ENCODE assay signal across 19 mouse cellular contexts in the genomic region with DNA sequence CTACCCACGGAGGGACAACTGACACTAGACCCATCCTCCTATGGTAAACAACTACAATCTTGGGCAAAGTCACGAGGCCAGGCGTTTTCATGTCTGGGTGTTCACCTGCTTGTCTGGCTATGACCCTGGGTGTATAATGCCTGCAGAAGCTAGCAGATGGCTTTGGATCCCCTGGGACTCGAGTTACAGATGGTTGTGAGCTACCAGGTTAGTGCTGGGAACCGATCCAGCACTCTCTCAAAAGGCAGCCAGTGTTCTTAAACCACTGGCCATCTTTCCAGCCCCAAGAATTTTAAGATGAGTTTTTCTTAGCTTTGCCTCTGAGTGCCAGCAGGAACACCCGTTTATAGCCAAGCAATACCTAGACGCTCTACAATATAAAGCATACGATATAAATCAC. TPM values are rescaled to one million over a fixed set of nuclear protein-coding genes. Genes with fewer than 3 reads are reported as not detected.
DNase-seq lines count a peak whose midpoint lies in the region; ATAC-seq and TF ChIP-seq lines count a peak whose summit lies in the region.
"Had no signal": no experiment of that assay in that cellular context is flagged by ENCODE, and none has a peak within 500 bp of the region (broad histone marks: within the 10 kb centered on the region; RNA-seq: fewer than 3 reads in every experiment).

No protein-coding gene starts in this region.

- peak; percentile 5 for DNase-seq in cerebellum, adult 8-10 months
- no peak for DNase-seq in cerebellum, adult 11-12 months
- DNase-seq in cerebellum, postnatal 14 days, result peak; percentile 23 to 36
- DNase-seq in cerebellum, adult 2 months, result no peak
- DNase-seq in midbrain, embryonic 11.5 days (ENCODE audit: low spot score, missing footprints), result peak; percentile 23
- no peak for DNase-seq in midbrain, embryonic 10.5 days (ENCODE audit: low spot score)
- DNase-seq: adrenal gland, postnatal 10 days; adrenal gland, postnatal 36 days; cerebellum, adult 9-10 months; heart, adult 11 months; kidney, adult 2 months had no signal

- no peak for TF ChIP-seq CTCF in cerebellum, adult 2 months (IDR thresholded peaks at IDR 0.05; ENCODE audit: borderline replicate concordance, insufficient read depth, low read depth, low read length)

- no peak overlapping the region for H3K27ac ChIP-seq in cerebellum, adult 2 months (ENCODE audit: insufficient read depth, low read length)
- H3K27ac ChIP-seq in midbrain, embryonic 11.5 days (ENCODE audit: low read depth, low read length), result no peak overlapping the region
- H3K27ac ChIP-seq in midbrain, embryonic 10.5 days (replicated peaks), result no peak overlapping the region
- H3K27ac ChIP-seq: forebrain, embryonic 10.5 days; forebrain, embryonic 13.5 days; hindbrain, embryonic 12.5 days; hindbrain, embryonic 15.5 days had no signal

- no peak for TF ChIP-seq POLR2A in cerebellum, adult 2 months (IDR thresholded peaks at IDR 0.05; ENCODE audit: borderline replicate concordance, insufficient read depth, low read length)

- H3K4me3 ChIP-seq in cerebellum, adult 2 months (replicated peaks; ENCODE audit: insufficient read depth, low read depth, low read length), result no peak overlapping the region
- H3K4me3 ChIP-seq in midbrain, embryonic 11.5 days (ENCODE audit: low read depth, low read length), result no peak overlapping the region
- no peak overlapping the region for H3K4me3 ChIP-seq in midbrain, embryonic 10.5 days
- H3K4me3 ChIP-seq: forebrain, embryonic 10.5 days; forebrain, embryonic 13.5 days; hindbrain, embryonic 12.5 days; hindbrain, embryonic 15.5 days had no signal

- ATAC-seq in midbrain, embryonic 11.5 days (ENCODE audit: low FRiP score), result no peak
- ATAC-seq: forebrain, embryonic 13.5 days; forebrain, embryonic 16.5 days; intestine, postnatal 0 days; Patski had no signal

- H3K27me3 ChIP-seq in cerebellum, adult 2 months (ENCODE audit: control insufficient read depth, insufficient read depth, low read length), result no peaks in the 10 kb centered on the region
- no peaks in the 10 kb centered on the region for H3K27me3 ChIP-seq in midbrain, embryonic 11.5 days (ENCODE audit: control insufficient read depth, insufficient read depth, low read length)
- no peaks in the 10 kb centered on the region for H3K27me3 ChIP-seq in midbrain, embryonic 10.5 days (ENCODE audit: low read depth, poor library complexity, severe bottlenecking)
- H3K27me3 ChIP-seq: forebrain, embryonic 13.5 days; hindbrain, embryonic 12.5 days; hindbrain, embryonic 15.5 days; Patski had no signal

- no peaks in the 10 kb centered on the region for H3K4me1 ChIP-seq in cerebellum, adult 2 months (ENCODE audit: control insufficient read depth, insufficient read depth, low read length)
- H3K4me1 ChIP-seq in midbrain, embryonic 11.5 days (ENCODE audit: control insufficient read depth, insufficient read depth, low read length), result no peaks in the 10 kb centered on the region
- peaks cover 8% of the 10 kb centered on the region for H3K4me1 ChIP-seq in midbrain, embryonic 10.5 days
- H3K4me1 ChIP-seq: hindbrain, embryonic 15.5 days had no signal

- H3K9me3 ChIP-seq in midbrain, embryonic 11.5 days (ENCODE audit: control insufficient read depth, low read length), result peaks cover 3% of the 10 kb centered on the region; the same call in 1 of the 2 replicates
- H3K9me3 ChIP-seq in midbrain, embryonic 10.5 days (replicated peaks), result no peaks in the 10 kb centered on the region
- H3K9me3 ChIP-seq: hindbrain, embryonic 15.5 days had no signal

- no peak overlapping the region for H3K9ac ChIP-seq in midbrain, embryonic 11.5 days (ENCODE audit: low read length)
- H3K9ac ChIP-seq: forebrain, embryonic 13.5 days; hindbrain, embryonic 12.5 days; hindbrain, embryonic 15.5 days had no signal

- WGBS in cerebellum, adult 2 months, result 43% methylated on average over 8 of the region's 8 CpGs
- WGBS in midbrain, embryonic 11.5 days, result 90% methylated on average over 8 of the region's 8 CpGs
- 92% methylated on average over 8 of the region's 8 CpGs for WGBS in midbrain, embryonic 10.5 days

- H3K36me3 ChIP-seq in midbrain, embryonic 11.5 days (ENCODE audit: control insufficient read depth, insufficient read depth, low read length), result peaks cover 8% of the 10 kb centered on the region
- peaks cover 63% of the 10 kb centered on the region for H3K36me3 ChIP-seq in midbrain, embryonic 10.5 days

- no peak overlapping the region for H3K4me2 ChIP-seq in midbrain, embryonic 11.5 days
- H3K4me2 ChIP-seq: forebrain, embryonic 13.5 days; heart, embryonic 11.5 days; hindbrain, embryonic 12.5 days; hindbrain, embryonic 15.5 days had no signal

RNA-seq across cellular contexts. Expression of gene Katnal1, which starts 45.4 kb away (rescaled TPM):
- 41.0 and 41.7 TPM in 2 replicates for polyA plus RNA-seq in cerebellum, adult 2 months (2012; rRNA removed)
- 31.1 and 37.1 TPM in 2 replicates for polyA plus RNA-seq in midbrain, embryonic 11.5 days (2014; fragmentation: Nextera tagmentation; extraction: Ambion mirVana)
- 24.2 and 29.5 TPM in 2 replicates for polyA plus RNA-seq in midbrain, embryonic 10.5 days (2016; fragmentation: Nextera tagmentation; extraction: Ambion mirVana)

Comparison
In these comparisons a context has a peak if more than half of its experiments do, and no peak if none do; other contexts are left out.
1. DNase-seq: peak in cerebellum, adult 8-10 months (single experiment), cerebellum, postnatal 14 days (2 of 2) and midbrain, embryonic 11.5 days (single experiment); none in cerebellum, adult 11-12 months (single experiment), cerebellum, adult 2 months (0 of 2) and midbrain, embryonic 10.5 days (single experiment).